Mouse (Mus musculus) kidney, embryonic 14.5 days (tissue): ENCODE results near the gene Vmn2r121. TPM values are rescaled to one million over a fixed set of nuclear protein-coding genes. Genes with fewer than 3 reads are reported as not detected.

Experiments used
- ATAC-seq: fragments of 200-750 bp; cut with Nextera tagmentation; 2 replicates; pipeline ENCODE4 v1.8.0; 2017; ENCODE audit warnings: moderate number of reproducible peaks, mild to moderate bottlenecking, moderate TSS enrichment, moderate library complexity; ENCODE audit not compliant: low FRiP score, low TSS enrichment
- H3K27ac ChIP-seq: fragments of 300-500 bp; sonication (generic); 2 replicates; pipeline ENCODE4 v1.5.1; 2014; ENCODE audit warnings: low read depth, mild to moderate bottlenecking, low read length, moderate library complexity, mixed read lengths
- H3K27me3 ChIP-seq: fragments of 300-500 bp; sonication (generic); 2 replicates; pipeline ENCODE4 v1.6.1; 2014; ENCODE audit warnings: mild to moderate bottlenecking, low read length; ENCODE audit not compliant: control insufficient read depth, insufficient read depth
- H3K36me3 ChIP-seq: fragments of 300-500 bp; sonication (generic); 2 replicates; pipeline ENCODE4 v1.6.1; 2014; ENCODE audit warnings: low read length, mixed read lengths; ENCODE audit not compliant: control insufficient read depth, insufficient read depth
- H3K4me1 ChIP-seq: fragments of 300-500 bp; sonication (generic); 2 replicates; pipeline ENCODE4 v1.6.1; 2014; ENCODE audit warnings: low read length, mixed read lengths; ENCODE audit not compliant: control insufficient read depth, insufficient read depth
- H3K4me2 ChIP-seq: fragments of 300-500 bp; sonication (generic); replicated peaks from 2 replicates; pipeline ENCODE4 v1.6.1; 2014; ENCODE audit warnings: low read depth, mild to moderate bottlenecking, low read length
- H3K4me3 ChIP-seq: fragments of 300-500 bp; sonication (generic); 2 replicates; pipeline ENCODE4 v1.5.1; 2014; ENCODE audit warnings: mild to moderate bottlenecking, low read length
- H3K9ac ChIP-seq: fragments of 300-500 bp; sonication (generic); 2 replicates; pipeline ENCODE4 v1.6.1; 2014; ENCODE audit warnings: low read depth, mild to moderate bottlenecking, low read length, moderate library complexity
- H3K9me3 ChIP-seq: fragments of 300-500 bp; sonication (generic); 2 replicates; pipeline ENCODE4 v1.6.1; 2016; ENCODE audit warnings: low read length; ENCODE audit not compliant: control insufficient read depth
- WGBS: fragments of 180-500 bp; shearing (Covaris S2); extraction: QIAGEN DNeasy Blood & Tissue Kit; methylation state at CpG from one replicate; pipeline ENCODE4 v1.1.7; 2014; 5-methylcytosine and 5-hydroxymethylcytosine counted together
- polyA plus RNA-seq: library from polyadenylated mRNA; unstranded; fragments of >200 nt; fragmentation: Nextera tagmentation; extraction: Ambion mirVana; gene quantifications from 2 replicates; pipeline ENCODE4 v1.2.1, GENCODE M21; 2014

The Vmn2r121 gene
- not detected in 2 replicates for polyA plus RNA-seq

GRCm38 (mm10) chrX:124135852-124136251 lies at the start of gene Vmn2r121:
Gene Vmn2r121 (minus strand): TSS chrX:124135952.
- WGBS: 74% methylated on average over 5 of the region's 5 CpGs
- Histone ChIP-seq H3K4me2 (no peak within 1 kb of the TSS), H3K36me3 (no peaks in the 10 kb centered on the region), H3K4me1 (no peaks in the 10 kb centered on the region), H3K27ac (no peak within 1 kb of the TSS), H3K9ac (no peak within 1 kb of the TSS), H3K27me3 (no peaks in the 10 kb centered on the region), H3K4me3 (no peak within 1 kb of the TSS), H3K9me3 (no peaks in the 10 kb centered on the region)
- ATAC-seq: no peak
